8 mouse cellular contexts compared by ENCODE assay signal in genomic region chr9:108052885-108053664, GRCm38 (mm10). TPM values are rescaled to one million over a fixed set of nuclear protein-coding genes. Genes with fewer than 3 reads are reported as not detected.
DNase-seq lines count a peak whose midpoint lies in the region; ATAC-seq lines count a peak whose summit lies in the region.

Gene Amigo3, plus strand, starts transcription at chr9:108053159.

- peaks cover 31% of the 10 kb centered on the region for H3K4me1 ChIP-seq in hindbrain, embryonic 15.5 days (replicated peaks)

- peak within 1 kb of the TSS; percentile 34; the same call in 1 of the 2 replicates for H3K4me2 ChIP-seq in hindbrain, embryonic 15.5 days

- peak; percentile 25; the same call in 1 of the 2 replicates for ATAC-seq in hindbrain, embryonic 15.5 days (ENCODE audit: low FRiP score, low read depth)

- H3K9ac ChIP-seq in hindbrain, embryonic 15.5 days, result no peak within 1 kb of the TSS

- peak; percentile 95 for DNase-seq in T-cell, adult 2 months (ENCODE audit: low spot score)
- peak; percentile 95 to 97 for DNase-seq in cerebellum, postnatal 36 days
- DNase-seq in frontal cortex, postnatal 36 days (ENCODE audit: low spot score in 2 of 2), result peak; percentile 97 to 99
- peak; percentile 94 for DNase-seq in left cerebral cortex, adult 11 months (ENCODE audit: low spot score)
- peak; percentile 96 to 98 for DNase-seq in lung, postnatal 4 days
- DNase-seq in retina, postnatal 7 days (ENCODE audit: low read depth, low spot score), result peak; percentile 92
- peak; percentile 86 for DNase-seq in urinary bladder, adult 2 months (ENCODE audit: low spot score)

- H3K27ac ChIP-seq in hindbrain, embryonic 15.5 days (replicated peaks), result no peak within 1 kb of the TSS; the same call in 1 of the 2 replicates

- no peaks in the 10 kb centered on the region for H3K9me3 ChIP-seq in hindbrain, embryonic 15.5 days

- H3K36me3 ChIP-seq in hindbrain, embryonic 15.5 days, result peaks cover 18% of the 10 kb centered on the region

- no peak within 1 kb of the TSS for H3K4me3 ChIP-seq in hindbrain, embryonic 15.5 days

- H3K27me3 ChIP-seq in hindbrain, embryonic 15.5 days, result no peaks in the 10 kb centered on the region

- WGBS in hindbrain, embryonic 15.5 days, result 59% methylated on average over 20 of the region's 20 CpGs

RNA-seq across cellular contexts. Expression of gene Amigo3, which starts in this region (rescaled TPM):
- polyA plus RNA-seq in hindbrain, embryonic 15.5 days (2015; fragmentation: Nextera tagmentation; extraction: Ambion mirVana), result 2.6 and 2.9 TPM in 2 replicates
- 2.3 and 2.6 TPM in 2 replicates for polyA plus RNA-seq in urinary bladder, adult 2 months (2012; rRNA removed)
